Mouse (Mus musculus) B cell, adult 67 days (primary cell): ENCODE measurements around the gene Cul9. TPM values are rescaled to one million over a fixed set of nuclear protein-coding genes. Genes with fewer than 3 reads are reported as not detected.

ENCODE experiments used
- total RNA-seq, 2 experiments: library from RNA; stranded (reverse); gene quantifications; 4 replicates each; pipeline ENCODE4 v1.2.4; 2023

The Cul9 gene
- 10 to 100 TPM; 19.9 to 21.4 TPM for total RNA-seq

GRCm38 (mm10) chr17:46545813-46546564, at the start of gene Cul9:
Cul9 (minus strand) TSS chr17:46546388.

DNA sequence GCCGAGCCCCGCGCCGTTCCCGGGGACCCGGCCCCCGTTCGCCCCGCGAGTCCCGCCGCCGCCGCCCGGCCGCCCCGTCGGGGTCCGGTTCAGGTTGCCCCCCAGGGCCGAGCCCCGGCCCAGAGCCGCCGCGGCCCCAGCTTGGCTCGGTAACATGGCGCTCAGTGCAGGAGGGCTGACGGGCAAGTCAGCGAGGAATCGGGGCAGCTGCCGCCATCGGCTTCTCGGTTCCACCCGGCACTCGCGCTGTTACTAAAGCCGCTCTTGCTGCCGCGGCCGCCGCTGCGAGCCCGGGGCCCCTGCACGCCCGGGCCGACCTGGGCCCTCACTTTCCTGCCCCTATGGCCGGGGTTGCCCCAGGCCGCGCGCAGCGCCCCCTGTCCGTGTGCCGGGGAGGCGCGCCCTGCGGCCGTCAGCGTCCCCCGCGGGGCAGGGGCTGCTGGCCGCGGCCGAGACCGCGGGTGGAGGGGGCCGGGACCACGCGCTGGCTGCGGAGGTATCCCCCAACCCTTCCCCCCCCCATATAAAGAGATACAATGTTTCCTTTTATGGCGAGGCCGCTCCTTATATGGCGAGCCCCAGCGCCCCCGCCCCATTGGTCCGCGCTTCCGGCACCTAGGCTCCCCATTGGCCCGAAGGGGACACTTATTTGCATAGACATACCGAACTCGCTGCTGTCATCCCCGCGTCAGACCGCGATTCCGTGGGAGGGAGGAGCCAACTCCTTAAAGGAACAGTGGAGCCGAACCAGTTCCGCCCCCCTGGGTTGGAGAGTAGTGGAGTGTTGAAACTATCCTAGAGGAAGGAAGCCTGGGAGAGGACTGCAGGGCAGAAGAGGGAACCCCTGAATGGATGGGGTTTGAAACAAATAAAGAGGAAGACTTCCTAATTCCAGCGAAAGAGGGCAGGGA, 9.7 kb upstream of the Cul9 start, which contains the start of gene Srf:
Gene Srf, minus strand, starts transcription at position 503 of the 911 bp plus-strand sequence.

DNA sequence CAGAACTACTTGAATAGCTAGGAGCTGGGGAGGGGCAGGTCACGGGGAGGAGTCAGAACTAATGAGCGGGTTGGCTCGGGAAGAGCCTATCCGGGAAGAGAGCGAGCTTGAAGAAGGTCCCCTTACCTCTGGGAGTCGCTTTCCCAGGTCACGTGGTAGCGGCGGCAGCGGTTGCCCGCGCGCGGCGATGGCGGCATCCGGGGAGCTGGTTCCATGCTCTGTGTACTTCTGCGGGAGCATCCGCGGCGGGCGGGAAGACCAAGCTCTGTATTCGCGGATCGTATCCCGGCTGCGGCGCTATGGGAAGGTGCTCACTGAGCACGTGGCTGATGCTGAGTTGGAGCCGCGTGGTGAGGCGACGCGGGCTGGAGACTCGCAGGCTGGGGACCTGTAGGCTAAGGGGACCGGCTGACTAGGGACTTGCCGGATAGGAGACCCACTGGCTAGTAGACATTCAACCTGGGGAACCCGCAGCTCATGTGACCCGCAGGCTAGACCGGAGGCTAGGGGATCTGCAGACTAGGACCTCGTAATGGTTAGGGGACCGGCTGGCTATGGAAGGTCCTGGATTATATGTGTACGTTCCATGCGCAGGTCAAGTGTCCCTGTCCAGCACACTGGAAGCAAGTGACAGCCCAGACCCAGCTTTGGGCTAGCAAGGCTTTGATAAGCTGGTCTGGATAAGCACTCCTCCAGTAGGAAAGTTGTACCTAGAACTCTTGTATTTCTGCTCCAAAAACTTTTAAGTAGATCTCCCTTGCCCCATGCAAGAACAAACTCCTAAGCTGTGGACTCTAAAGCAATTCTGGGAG, 49.4 kb downstream of the Cul9 start, which contains the start of gene Dnph1:
Gene Dnph1, plus strand, starts transcription at position 89 of the 812 bp plus-strand sequence.

GRCm38 (mm10) chr17:46487431-46487830, 58.8 kb downstream of the Cul9 start, which contains the start of gene Ttbk1:
Ttbk1 (minus strand) TSS chr17:46487675.

Other genes with a start within 250 kb of the Cul9 start
- gene Dlk2, start 249.0 kb downstream of the Cul9 start, total RNA-seq = not detected
- gene Abcc10, start 218.0 kb downstream of the Cul9 start, total RNA-seq = 10 to 100 TPM; 14.6 to 15.8 TPM
- gene Zfp318, start 162.7 kb downstream of the Cul9 start, total RNA-seq = 100 to 1,000 TPM; 305 to 314 TPM
- gene Crip3, start 117.5 kb downstream of the Cul9 start, total RNA-seq = 1 to 10 TPM; 7.9 to 8.9 TPM
- gene Slc22a7, start 107.9 kb downstream of the Cul9 start, total RNA-seq = not detected
- 1 to 10 TPM; 3.9 to 4.7 TPM for gene Ttbk1, start 58.7 kb downstream of the Cul9 start, total RNA-seq
- not detected for gene Dnph1, start 49.7 kb downstream of the Cul9 start, total RNA-seq
- gene Srf, start 9.8 kb upstream of the Cul9 start, total RNA-seq = 10 to 100 TPM; 84.9 to 85.5 TPM
- gene Ptk7, start 83.1 kb upstream of the Cul9 start, total RNA-seq = under 1 TPM in 1 of 2 experiments, not detected in 1; 0.15 TPM
- gene Klc4, start 99.6 kb upstream of the Cul9 start, total RNA-seq = 10 to 100 TPM; 20.3 to 21.3 TPM
- gene Mrpl2, start 99.8 kb upstream of the Cul9 start, total RNA-seq = 10 to 100 TPM; 31.3 to 41.2 TPM
- 10 to 100 TPM in 1 of 2 experiments, 1 to 10 TPM in 1; 8.5 to 10.4 TPM for gene Cul7, start 103.9 kb upstream of the Cul9 start, total RNA-seq
- 10 to 100 TPM; 22.2 to 28.0 TPM for gene Rrp36, start 128.0 kb upstream of the Cul9 start, total RNA-seq
- 10 to 100 TPM; 55.1 to 57.7 TPM for gene Mea1, start 132.4 kb upstream of the Cul9 start, total RNA-seq
- 10 to 100 TPM; 51.1 to 51.6 TPM for gene Klhdc3, start 134.5 kb upstream of the Cul9 start, total RNA-seq
- 10 to 100 TPM; 36.6 to 39.9 TPM for gene Ppp2r5d, start 158.7 kb upstream of the Cul9 start, total RNA-seq
- 10 to 100 TPM; 37.4 to 42.4 TPM for gene Pex6, start 165.1 kb upstream of the Cul9 start, total RNA-seq
- 1 to 10 TPM; 7.4 to 9.9 TPM for gene Gnmt, start 182.8 kb upstream of the Cul9 start, total RNA-seq
- 100 to 1,000 TPM; 135 to 141 TPM for gene Cnpy3, start 205.8 kb upstream of the Cul9 start, total RNA-seq
- not detected for gene Ptcra, start 217.3 kb upstream of the Cul9 start, total RNA-seq
- gene 2310039H08Rik, start 226.2 kb upstream of the Cul9 start, total RNA-seq = 10 to 100 TPM; 13.1 to 15.2 TPM
- gene Rpl7l1, start 236.3 kb upstream of the Cul9 start, total RNA-seq = 10 to 100 TPM; 78.8 to 80.1 TPM